Mouse (Mus musculus) hindbrain, embryonic 13.5 days (tissue): ENCODE data around the gene Utrn. TPM values are rescaled to one million over a fixed set of nuclear protein-coding genes. Genes with fewer than 3 reads are reported as not detected.

Source experiments
- ATAC-seq: fragments of 200-750 bp; cut with Nextera tagmentation; 2 replicates; pipeline ENCODE4 v1.8.0; 2017; ENCODE audit warnings: moderate TSS enrichment; ENCODE audit not compliant: low FRiP score
- H3K27ac ChIP-seq: fragments of 300-500 bp; sonication (generic); 2 replicates; pipeline ENCODE4 v1.5.1; 2015; ENCODE audit warnings: inconsistent platforms, mild to moderate bottlenecking, moderate library complexity
- H3K27me3 ChIP-seq: fragments of 300-500 bp; sonication (generic); 2 replicates; pipeline ENCODE4 v1.6.1; 2015; ENCODE audit warnings: mild to moderate bottlenecking, inconsistent platforms
- H3K36me3 ChIP-seq: fragments of 300-500 bp; sonication (generic); 2 replicates; pipeline ENCODE4 v1.6.1; 2015; ENCODE audit warnings: mild to moderate bottlenecking, inconsistent platforms
- H3K4me1 ChIP-seq: fragments of 300-500 bp; sonication (generic); replicated peaks from 2 replicates; pipeline ENCODE4 v1.6.1; 2015; ENCODE audit warnings: inconsistent platforms
- H3K4me2 ChIP-seq: fragments of 300-500 bp; sonication (generic); 2 replicates; pipeline ENCODE4 v1.6.1; 2015; ENCODE audit warnings: inconsistent platforms, mild to moderate bottlenecking, moderate library complexity
- H3K4me3 ChIP-seq: fragments of 300-500 bp; sonication (generic); 2 replicates; pipeline ENCODE4 v1.5.1; 2015; ENCODE audit warnings: mild to moderate bottlenecking, inconsistent platforms
- H3K9ac ChIP-seq: fragments of 300-500 bp; sonication (generic); 2 replicates; pipeline ENCODE4 v1.6.1; 2015; ENCODE audit warnings: mild to moderate bottlenecking, inconsistent platforms
- H3K9me3 ChIP-seq: fragments of 300-500 bp; sonication (generic); 2 replicates; pipeline ENCODE4 v1.6.1; 2016; ENCODE audit warnings: inconsistent platforms
- WGBS: fragments of 180-500 bp; shearing (Covaris S2); methylation state at CpG from one replicate; pipeline ENCODE4 v1.1.7; 2015; 5-methylcytosine and 5-hydroxymethylcytosine counted together
- polyA plus RNA-seq: library from polyadenylated mRNA; unstranded; fragments of >200 nt; fragmentation: Nextera tagmentation; extraction: Ambion mirVana; gene quantifications from 2 replicates; pipeline ENCODE4 v1.2.1, GENCODE M21; 2015

Utrn gene
- polyA plus RNA-seq, 1 experiment from 2014 or later, result 31.4 TPM

DNA sequence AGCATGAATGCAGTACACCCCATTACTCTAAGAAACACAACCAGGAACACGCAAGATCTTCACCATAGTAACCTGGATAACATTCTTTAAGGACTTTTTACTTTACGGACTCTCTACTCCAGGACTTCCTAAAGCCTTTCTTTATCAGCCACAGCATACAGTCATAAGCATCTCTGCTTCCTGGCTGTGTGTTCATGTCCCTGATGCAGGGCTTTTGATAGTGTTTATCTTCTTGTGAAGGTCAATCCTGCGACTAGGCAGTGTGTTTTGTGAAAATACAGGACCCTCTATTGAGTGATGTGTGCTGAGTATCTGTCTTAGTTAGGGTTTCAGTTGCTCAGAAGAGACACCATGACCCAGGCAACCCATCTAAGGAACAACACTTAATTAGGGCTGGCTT, 351.0 kb downstream of the Utrn start:
- H3K9ac ChIP-seq, result no peak overlapping the region
- no peak overlapping the region for H3K4me3 ChIP-seq
- 0 out of 2 replicates have a peak, but pooled peaks cover 9% of the 10 kb centered on the region for H3K36me3 ChIP-seq
- no peaks in the 10 kb centered on the region for H3K4me1 ChIP-seq
- no peak for ATAC-seq
- H3K9me3 ChIP-seq, result no peaks in the 10 kb centered on the region
- WGBS, result 88% methylated on average over 3 of the region's 3 CpGs
- no peak overlapping the region for H3K27ac ChIP-seq
- H3K4me2 ChIP-seq, result no peak overlapping the region
- no peaks in the 10 kb centered on the region for H3K27me3 ChIP-seq

DNA sequence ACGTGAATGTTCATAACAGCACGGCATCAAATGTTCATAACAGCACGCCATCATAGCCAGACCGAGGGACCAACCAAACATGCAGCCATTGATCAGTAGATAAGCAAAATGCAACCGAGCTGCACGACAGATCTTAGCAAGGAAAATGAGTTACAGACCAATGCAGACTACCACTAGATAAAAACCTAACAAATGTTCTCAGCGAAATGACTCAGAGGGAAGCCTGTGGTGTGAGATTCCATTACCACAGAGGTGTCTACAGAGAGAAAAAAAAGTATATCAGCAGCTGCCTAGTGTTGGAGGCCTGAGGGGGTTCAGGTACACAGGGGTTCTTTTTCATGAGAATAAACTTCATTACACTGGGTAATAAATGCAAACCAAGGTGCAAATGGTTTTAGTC, 363.6 kb downstream of the Utrn start:
- H3K9ac ChIP-seq, result no peak overlapping the region
- no peaks in the 10 kb centered on the region; the same call in 1 of the 2 replicates for H3K4me1 ChIP-seq
- H3K9me3 ChIP-seq, result no peaks in the 10 kb centered on the region
- H3K4me3 ChIP-seq, result no peak overlapping the region
- H3K27me3 ChIP-seq, result no peaks in the 10 kb centered on the region
- no peak overlapping the region for H3K27ac ChIP-seq
- H3K36me3 ChIP-seq, result no peaks in the 10 kb centered on the region
- no peak overlapping the region for H3K4me2 ChIP-seq
- 94% methylated on average over 7 of the region's 7 CpGs for WGBS
- no peak for ATAC-seq

DNA sequence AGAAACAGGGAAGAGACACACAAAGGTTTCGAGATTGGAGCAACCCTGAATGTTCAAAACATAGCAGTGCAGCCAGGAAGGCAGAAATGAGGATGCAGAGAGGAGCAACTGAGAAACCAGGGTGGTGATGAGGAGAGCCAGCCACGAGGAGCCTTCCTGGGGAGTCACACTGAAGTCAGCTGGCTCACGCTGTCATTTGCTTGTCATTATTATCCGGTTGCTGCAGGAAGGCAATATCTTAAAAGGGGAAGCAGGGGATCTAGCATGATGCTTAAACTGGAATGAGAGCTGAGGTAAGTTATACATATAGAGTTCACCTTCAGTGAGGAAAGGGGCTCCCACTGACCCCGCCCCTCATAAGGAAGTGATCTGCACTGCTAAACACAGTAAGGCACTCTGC, 368.7 kb downstream of the Utrn start:
- no peak overlapping the region for H3K4me2 ChIP-seq
- 92% methylated on average over 5 of the region's 5 CpGs for WGBS
- no peaks in the 10 kb centered on the region for H3K4me1 ChIP-seq
- no peak overlapping the region for H3K27ac ChIP-seq
- H3K27me3 ChIP-seq, result no peaks in the 10 kb centered on the region
- H3K4me3 ChIP-seq, result no peak overlapping the region
- no peak overlapping the region for H3K9ac ChIP-seq
- H3K36me3 ChIP-seq, result no peaks in the 10 kb centered on the region
- H3K9me3 ChIP-seq, result no peaks in the 10 kb centered on the region
- no peak for ATAC-seq

DNA sequence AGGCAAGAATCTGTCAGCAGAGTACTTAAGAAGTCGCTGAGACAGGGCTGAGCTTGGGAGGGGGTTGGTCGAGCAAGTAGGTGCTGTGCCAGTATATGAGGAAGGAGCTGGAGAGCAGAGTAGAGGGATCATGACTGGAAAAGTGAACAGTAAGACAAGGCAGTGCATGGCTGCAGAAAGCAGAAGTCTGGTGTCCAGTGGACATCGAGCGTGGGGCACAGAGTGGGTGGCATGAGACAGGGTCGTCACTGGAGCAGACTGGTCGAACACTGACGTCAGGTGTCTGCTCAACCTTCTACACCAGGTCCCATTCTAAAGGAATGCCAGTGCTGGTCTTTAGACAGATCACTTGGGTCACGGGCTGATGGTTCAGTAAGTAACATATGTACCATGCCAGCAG, 371.6 kb downstream of the Utrn start:
- Histone ChIP-seq H3K36me3 (no peaks in the 10 kb centered on the region), H3K9me3 (no peaks in the 10 kb centered on the region), H3K4me3 (no peak overlapping the region), H3K27me3 (no peaks in the 10 kb centered on the region), H3K27ac (no peak overlapping the region), H3K9ac (no peak overlapping the region), H3K4me1 (no peaks in the 10 kb centered on the region), H3K4me2 (no peak overlapping the region)
- 88% methylated on average over 8 of the region's 8 CpGs for WGBS
- no peak for ATAC-seq

DNA sequence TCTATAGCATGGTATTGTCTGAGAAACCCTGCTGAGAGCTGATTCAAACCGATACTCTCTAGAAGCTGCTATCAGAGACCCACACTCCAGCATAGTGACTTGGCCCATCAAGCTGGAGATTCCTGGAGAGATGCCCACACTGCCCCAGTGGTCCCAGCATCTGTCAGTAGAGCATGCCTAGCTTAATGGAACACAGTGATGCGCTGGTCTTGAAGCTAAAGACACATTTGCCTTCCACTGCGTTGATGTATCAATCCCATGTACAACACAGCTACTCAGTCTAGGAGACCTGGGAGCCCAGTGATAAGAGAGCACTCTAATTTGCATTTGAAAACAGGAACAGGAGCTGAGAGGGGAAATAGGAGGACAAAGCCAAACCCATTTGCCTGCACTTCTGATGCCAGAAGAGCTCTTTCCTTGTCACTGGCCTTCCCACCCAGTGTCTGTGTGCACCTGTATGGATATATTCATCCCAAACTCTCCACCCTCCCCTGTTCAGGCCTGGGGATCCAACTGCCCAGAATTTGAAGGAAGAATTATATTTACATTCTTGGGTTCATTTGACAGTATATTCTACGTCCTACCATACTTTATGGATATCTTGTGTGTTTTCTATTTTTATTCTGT, 379.5 kb downstream of the Utrn start:
- ATAC-seq, result peak; percentile 68; the same call in 1 of the 2 replicates
- Histone ChIP-seq H3K4me2 (no peak overlapping the region), H3K9me3 (no peaks in the 10 kb centered on the region), H3K9ac (no peak overlapping the region), H3K27ac (no peak overlapping the region), H3K27me3 (no peaks in the 10 kb centered on the region), H3K36me3 (no peaks in the 10 kb centered on the region), H3K4me3 (no peak overlapping the region), H3K4me1 (peaks cover 6% of the 10 kb centered on the region; the same call in 1 of the 2 replicates)
- WGBS, result 44% methylated on average over 4 of the region's 4 CpGs

DNA sequence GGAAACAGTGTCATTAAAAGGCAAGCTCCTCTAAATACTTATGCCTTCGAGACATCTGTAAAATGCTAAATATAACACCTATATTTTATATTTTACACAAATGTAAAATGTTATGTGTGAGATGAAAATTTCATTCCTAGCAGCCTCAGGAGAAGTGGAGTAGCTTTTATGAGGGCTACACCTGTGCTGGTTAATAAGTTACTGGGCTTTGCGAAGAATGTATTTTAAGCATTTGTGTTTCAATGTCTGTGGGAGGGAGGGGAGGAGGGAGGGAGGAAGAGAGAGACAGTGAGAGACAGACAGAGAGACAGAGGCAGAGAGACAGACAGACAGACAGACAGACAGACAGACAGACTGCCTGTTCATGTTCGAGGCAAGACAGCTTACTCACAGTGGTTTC, 380.6 kb downstream of the Utrn start:
- 83% methylated on average over 3 of the region's 3 CpGs for WGBS
- H3K4me3 ChIP-seq, result no peak overlapping the region
- no peaks in the 10 kb centered on the region for H3K9me3 ChIP-seq
- H3K36me3 ChIP-seq, result no peaks in the 10 kb centered on the region
- H3K27ac ChIP-seq, result no peak overlapping the region
- no peaks in the 10 kb centered on the region for H3K27me3 ChIP-seq
- H3K9ac ChIP-seq, result no peak overlapping the region
- ATAC-seq, result no peak
- no peak overlapping the region for H3K4me2 ChIP-seq
- peaks cover 6% of the 10 kb centered on the region; the same call in 1 of the 2 replicates for H3K4me1 ChIP-seq

DNA sequence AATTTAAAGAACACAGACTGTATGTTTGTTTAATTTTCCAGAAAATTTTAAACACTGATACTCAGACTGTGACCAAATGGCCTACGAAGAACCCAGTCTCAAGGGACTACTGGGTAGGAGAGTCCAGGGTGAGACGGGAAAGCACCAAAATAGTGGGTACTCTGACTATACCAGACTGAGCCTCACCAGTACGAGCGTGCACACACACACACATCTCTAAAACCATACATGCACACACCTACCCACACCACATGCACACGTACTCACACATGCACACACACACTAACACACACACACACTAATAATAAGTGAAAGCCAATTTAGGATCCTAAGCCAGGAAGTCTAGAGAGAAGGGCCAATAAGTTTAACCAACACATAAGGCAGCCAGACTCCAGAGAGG, 381.0 kb downstream of the Utrn start:
- no peaks in the 10 kb centered on the region for H3K9me3 ChIP-seq
- H3K36me3 ChIP-seq, result no peaks in the 10 kb centered on the region
- no peaks in the 10 kb centered on the region for H3K27me3 ChIP-seq
- H3K4me1 ChIP-seq, result peaks cover 6% of the 10 kb centered on the region; the same call in 1 of the 2 replicates
- H3K4me3 ChIP-seq, result no peak overlapping the region
- 90% methylated on average over 5 of the region's 5 CpGs for WGBS
- no peak overlapping the region for H3K9ac ChIP-seq
- no peak overlapping the region for H3K27ac ChIP-seq
- ATAC-seq, result no peak
- no peak overlapping the region for H3K4me2 ChIP-seq

DNA sequence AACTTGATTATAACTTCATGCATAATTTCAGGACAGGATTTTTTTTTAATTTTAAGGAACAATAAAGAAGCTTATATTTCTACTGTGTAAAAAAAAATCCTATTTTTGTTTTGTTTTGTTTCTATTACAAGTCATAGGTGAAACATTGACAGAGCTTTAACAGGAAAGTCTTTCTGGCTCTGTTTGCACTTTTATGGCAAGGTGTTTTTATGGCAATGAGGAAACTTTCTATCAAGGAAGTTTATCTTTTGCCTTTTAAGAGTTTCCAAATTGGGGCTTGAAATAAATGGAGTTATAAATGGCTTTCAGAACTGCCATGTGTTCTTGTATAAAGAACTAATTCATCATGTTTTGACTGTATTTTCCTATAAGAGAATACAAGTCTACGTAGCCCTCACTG, 385.7 kb downstream of the Utrn start:
- no peaks in the 10 kb centered on the region for H3K9me3 ChIP-seq
- no peak overlapping the region for H3K4me3 ChIP-seq
- no peak overlapping the region for H3K27ac ChIP-seq
- H3K4me1 ChIP-seq, result no peaks in the 10 kb centered on the region
- no peaks in the 10 kb centered on the region for H3K36me3 ChIP-seq
- no peaks in the 10 kb centered on the region for H3K27me3 ChIP-seq
- ATAC-seq, result no peak
- no peak overlapping the region for H3K4me2 ChIP-seq
- WGBS, result 79% methylated on average over 1 of the region's 1 CpGs
- H3K9ac ChIP-seq, result no peak overlapping the region

DNA sequence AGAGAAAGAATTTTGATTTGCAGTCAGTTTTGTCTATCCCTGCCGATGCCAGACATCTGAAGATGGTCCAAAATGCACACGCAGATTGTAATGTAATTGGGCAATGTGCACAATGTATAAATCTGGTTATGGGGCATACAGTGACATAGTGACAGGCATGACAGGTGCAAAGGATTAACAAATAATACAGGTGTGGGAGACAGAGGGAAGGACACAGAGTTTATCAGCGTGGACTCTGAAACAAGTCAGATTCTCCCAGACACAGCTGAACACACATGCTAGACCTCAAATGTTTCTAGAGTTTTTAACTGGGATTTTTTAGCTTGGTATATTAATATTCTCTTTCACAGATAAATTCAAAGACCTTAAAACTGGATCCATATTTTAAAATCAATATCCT, 386.2 kb downstream of the Utrn start:
- Histone ChIP-seq H3K36me3 (no peaks in the 10 kb centered on the region), H3K27me3 (no peaks in the 10 kb centered on the region), H3K4me2 (no peak overlapping the region), H3K4me1 (no peaks in the 10 kb centered on the region), H3K4me3 (no peak overlapping the region), H3K9ac (no peak overlapping the region), H3K9me3 (no peaks in the 10 kb centered on the region), H3K27ac (no peak overlapping the region)
- 91% methylated on average over 3 of the region's 3 CpGs for WGBS
- no peak for ATAC-seq

DNA sequence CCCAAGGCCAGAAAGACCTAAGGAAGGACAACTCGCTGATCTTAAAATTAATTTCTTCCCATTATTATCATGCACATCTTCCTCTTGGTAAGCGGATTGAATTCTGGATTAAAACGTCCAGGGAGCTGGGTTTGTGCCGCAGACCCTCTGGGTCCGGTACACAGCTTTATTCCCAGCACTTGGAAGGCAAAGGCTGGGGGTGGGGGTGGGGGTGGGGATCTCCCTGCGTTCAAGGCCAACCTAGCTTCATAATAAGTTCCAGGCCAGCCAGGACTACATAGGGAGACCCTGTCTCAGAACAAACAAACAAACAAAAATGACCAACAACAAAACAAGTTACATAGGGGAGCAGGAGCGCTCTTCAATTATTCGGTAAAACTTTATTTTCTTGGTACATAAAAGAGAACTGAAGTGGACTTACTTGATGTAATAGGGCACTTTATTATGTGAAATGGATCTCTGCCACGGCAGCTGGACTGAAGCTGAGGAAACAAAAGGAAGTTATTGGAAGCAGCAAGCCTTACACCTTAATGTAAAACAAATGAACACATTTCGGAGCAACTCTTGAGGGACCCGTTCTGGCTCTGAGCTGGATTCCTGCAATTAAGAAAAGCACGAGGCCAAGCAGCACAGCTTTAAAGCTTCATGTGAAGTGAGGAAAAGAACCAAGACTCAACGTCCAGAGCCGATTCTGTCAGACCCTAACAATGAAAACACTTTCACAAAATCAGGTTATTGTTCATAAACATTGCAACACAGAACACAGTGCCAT, 394.1 kb downstream of the Utrn start:
- Histone ChIP-seq H3K27me3 (no peaks in the 10 kb centered on the region), H3K36me3 (no peaks in the 10 kb centered on the region), H3K4me1 (no peaks in the 10 kb centered on the region), H3K9me3 (no peaks in the 10 kb centered on the region), H3K9ac (no peak overlapping the region), H3K27ac (peak overlapping the region; percentile 31; the same call in 1 of the 2 replicates), H3K4me2 (no peak overlapping the region), H3K4me3 (no peak overlapping the region)
- no peak for ATAC-seq
- 80% methylated on average over 14 of the region's 14 CpGs for WGBS

DNA sequence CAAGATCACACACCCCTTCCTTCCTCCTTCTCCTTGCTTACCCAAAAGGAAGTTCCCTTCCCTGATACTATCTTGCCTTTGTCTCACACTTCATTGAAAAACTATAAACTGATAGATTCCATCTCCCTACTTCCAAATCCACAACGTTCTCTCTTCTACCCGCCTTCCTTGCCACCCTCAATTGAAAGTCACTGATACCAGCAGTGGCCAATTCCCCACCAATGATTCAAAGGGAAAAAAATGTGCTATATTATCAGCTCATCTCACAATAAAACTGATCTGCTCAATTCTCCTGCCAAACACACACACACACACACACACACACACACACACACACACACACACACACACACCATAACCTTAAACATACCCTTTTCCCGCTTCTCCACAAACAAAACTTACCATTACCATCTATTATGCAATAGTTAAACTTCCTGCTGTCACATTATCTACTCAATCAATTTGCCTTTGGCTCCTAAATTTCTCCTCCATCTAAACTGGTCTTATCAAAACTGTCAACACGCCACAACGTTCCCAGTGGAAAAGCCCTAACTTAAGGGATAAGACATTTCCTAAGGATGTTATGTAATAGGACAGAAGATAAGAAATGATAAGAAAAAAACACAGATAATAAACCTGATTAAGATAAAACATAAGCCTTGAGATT, 399.6 kb downstream of the Utrn start:
- Histone ChIP-seq H3K27ac (no peak overlapping the region), H3K4me1 (no peaks in the 10 kb centered on the region), H3K4me3 (no peak overlapping the region), H3K27me3 (no peaks in the 10 kb centered on the region), H3K9ac (no peak overlapping the region), H3K4me2 (no peak overlapping the region), H3K9me3 (no peaks in the 10 kb centered on the region), H3K36me3 (no peaks in the 10 kb centered on the region)
- 82% methylated on average over 5 of the region's 5 CpGs for WGBS
- ATAC-seq, result no peak

DNA sequence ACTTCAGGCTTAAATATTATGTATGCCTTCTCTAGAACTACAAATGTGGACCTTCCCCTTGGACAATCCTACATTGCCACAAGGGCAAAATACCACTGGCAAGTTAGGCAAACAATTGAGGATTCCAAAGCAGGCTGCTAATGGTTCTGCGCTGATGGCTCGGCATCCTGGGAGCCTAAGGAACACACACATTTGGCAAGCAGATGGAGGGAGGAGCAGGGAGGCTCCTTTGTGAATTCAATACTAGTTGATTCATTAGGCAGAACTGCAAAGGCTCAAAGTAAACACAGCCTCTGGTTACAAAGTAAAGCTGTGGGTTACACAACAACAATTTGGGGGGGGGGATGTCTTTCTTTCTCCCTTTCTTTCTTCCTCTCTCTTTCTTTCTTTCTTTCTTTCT, 401.6 kb downstream of the Utrn start:
- Histone ChIP-seq H3K27ac (no peak overlapping the region), H3K4me3 (no peak overlapping the region), H3K4me2 (no peak overlapping the region), H3K9ac (no peak overlapping the region), H3K36me3 (peaks cover 4% of the 10 kb centered on the region; the same call in 1 of the 2 replicates), H3K4me1 (no peaks in the 10 kb centered on the region), H3K27me3 (no peaks in the 10 kb centered on the region), H3K9me3 (no peaks in the 10 kb centered on the region)
- ATAC-seq, result no peak
- 47% methylated on average over 2 of the region's 2 CpGs for WGBS
